Mouse (Mus musculus): ENCODE measurements around the gene Cd46. TPM values are rescaled to one million over a fixed set of nuclear protein-coding genes. Genes with fewer than 3 reads are reported as not detected.

Gene Cd46
- 5.0 TPM for total RNA-seq (2023)

DNA sequence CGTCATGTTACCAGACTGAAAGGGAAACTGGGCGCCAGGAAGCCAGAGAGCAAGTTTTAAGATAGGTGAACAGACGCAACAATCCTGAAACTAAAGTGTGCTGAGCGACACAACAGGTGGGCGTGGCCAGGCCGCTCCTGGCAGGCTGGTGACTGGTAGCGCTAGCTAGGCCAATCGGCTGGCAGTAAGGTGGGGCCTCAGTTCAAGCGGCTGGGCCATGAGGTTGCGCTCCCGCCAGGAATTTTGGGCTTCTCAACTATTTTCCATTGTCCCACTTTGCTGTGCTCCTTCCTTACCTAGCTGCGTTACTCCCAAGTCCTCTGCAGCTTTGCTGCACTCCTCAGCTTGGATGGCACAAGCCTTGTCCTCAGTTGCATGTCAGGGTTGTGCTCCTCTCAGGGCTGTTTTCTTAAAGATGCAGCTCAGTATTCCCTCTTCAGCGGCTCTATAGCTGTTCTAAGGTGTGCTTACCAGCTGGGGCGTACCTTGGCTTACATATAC, at the start of gene Cd46:
Gene Cd46 (minus strand): TSS at position 30 of the 501 bp plus-strand sequence.

DNA sequence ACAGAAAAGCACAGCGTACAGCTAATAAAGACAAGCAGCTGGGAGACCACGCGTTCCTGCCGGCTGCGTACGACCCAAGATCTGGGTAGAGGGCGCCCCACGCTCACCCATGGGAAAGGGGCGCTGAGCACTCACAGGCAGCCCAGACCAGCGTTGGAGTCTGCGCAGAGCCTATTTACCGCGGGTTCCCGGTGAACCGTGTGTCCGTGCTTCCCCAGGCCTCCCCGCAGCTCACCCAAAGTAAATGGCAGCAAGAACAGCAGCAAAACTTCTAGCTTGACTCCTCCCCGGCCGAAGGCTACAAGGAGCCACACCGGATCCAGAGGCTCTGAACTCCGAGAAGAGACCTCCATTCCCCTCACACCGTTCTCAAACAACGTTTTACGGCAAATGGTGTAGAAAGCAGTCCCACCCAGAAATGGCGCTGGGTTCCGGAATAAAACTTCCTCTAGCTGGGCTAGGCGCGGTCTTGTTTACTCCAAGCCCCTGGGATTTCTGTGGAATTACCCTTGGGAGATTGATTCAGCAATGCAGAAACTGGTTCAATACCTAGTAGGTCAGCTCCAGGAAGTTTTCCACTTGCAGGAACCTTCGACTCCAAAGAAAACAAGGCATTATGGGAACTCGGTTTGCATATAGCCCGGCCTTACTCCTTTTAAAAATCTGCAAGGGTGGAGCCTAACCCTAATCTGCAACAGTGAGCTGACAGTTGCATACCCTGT, 39.1 kb upstream of the Cd46 start, which contains the start of gene Cr1l:
Gene Cr1l (minus strand): TSS at position 634 of the 722 bp plus-strand sequence.

Other genes starting within 250 kb of the Cd46 start
- 1.7 TPM for gene Cd34, start 153.4 kb downstream of the Cd46 start, total RNA-seq (2023)
- gene Cr1l, start 39.3 kb upstream of the Cd46 start, total RNA-seq (2023), result 180 TPM
- 35.4 TPM for gene Cr2, start 84.5 kb upstream of the Cd46 start, total RNA-seq (2023)